Mouse (Mus musculus) heart, postnatal 0 days (tissue): ENCODE results near the gene Pskh1. TPM values are rescaled to one million over a fixed set of nuclear protein-coding genes. Genes with fewer than 3 reads are reported as not detected.
A peak's percentile ranks its signal among the peaks of the same experiment; 100 is the strongest.

Source experiments
- ATAC-seq: fragments of 200-750 bp; cut with Nextera tagmentation; 2 replicates; pipeline ENCODE4 v1.8.0; 2017; ENCODE audit warnings: low read depth, moderate number of reproducible peaks, moderate library complexity; ENCODE audit not compliant: insufficient read depth
- DNase-seq: peaks from one replicate; pipeline ENCODE4 v3.0.0-alpha.2; 2016; ENCODE audit warnings: low spot score
- H3K27ac ChIP-seq: fragments of 300-500 bp; sonication (generic); 2 replicates; pipeline ENCODE4 v1.5.1; 2014; ENCODE audit warnings: low read depth, mild to moderate bottlenecking
- H3K27me3 ChIP-seq: fragments of 300-500 bp; sonication (generic); 2 replicates; pipeline ENCODE4 v1.6.1; 2014; ENCODE audit warnings: low read length, mixed read lengths; ENCODE audit not compliant: control insufficient read depth, insufficient read depth
- H3K36me3 ChIP-seq: fragments of 300-500 bp; sonication (generic); replicated peaks from 2 replicates; pipeline ENCODE4 v1.6.1; 2014; ENCODE audit warnings: low read length, mixed read lengths; ENCODE audit not compliant: control insufficient read depth, insufficient read depth
- H3K4me1 ChIP-seq: fragments of 300-500 bp; sonication (generic); 2 replicates; pipeline ENCODE4 v1.6.1; 2014; ENCODE audit warnings: antibody characterized with exemption; ENCODE audit not compliant: control insufficient read depth, insufficient read depth
- H3K4me2 ChIP-seq: fragments of 300-500 bp; sonication (generic); 2 replicates; pipeline ENCODE4 v1.6.1; 2014; ENCODE audit warnings: low read depth, mild to moderate bottlenecking, low read length, moderate library complexity
- H3K4me3 ChIP-seq: fragments of 300-500 bp; sonication (generic); 2 replicates; pipeline ENCODE4 v1.5.1; 2014; ENCODE audit warnings: low read depth, low read length
- H3K9ac ChIP-seq: fragments of 300-500 bp; sonication (generic); replicated peaks from 2 replicates; pipeline ENCODE4 v1.6.1; 2014; ENCODE audit warnings: low read depth, low read length, mixed read lengths
- H3K9me3 ChIP-seq: fragments of 300-500 bp; sonication (generic); replicated peaks from 2 replicates; pipeline ENCODE4 v1.6.1; 2016; ENCODE audit warnings: low read length; ENCODE audit not compliant: control insufficient read depth
- CTCF ChIP-seq: IDR thresholded peaks from 2 replicates; pipeline ENCODE4 v1.5.1; 2016; ENCODE audit warnings: antibody characterized with exemption, control low read depth, low read depth
- EP300 ChIP-seq: IDR thresholded peaks from 2 replicates; pipeline ENCODE4 v1.6.1; 2016; ENCODE audit warnings: antibody characterized with exemption, low read depth
- WGBS: fragments of 180-500 bp; shearing (Covaris S2); extraction: QIAGEN DNeasy Blood & Tissue Kit; methylation state at CpG from one replicate; pipeline ENCODE4 v1.1.7; 2014; 5-methylcytosine and 5-hydroxymethylcytosine counted together
- polyA plus RNA-seq: library from polyadenylated mRNA; unstranded; fragments of >200 nt; fragmentation: Nextera tagmentation; extraction: Ambion mirVana; gene quantifications from 2 replicates; pipeline ENCODE4 v1.2.1, GENCODE M21; 2015
- total RNA-seq: library from RNA; depleted of rRNA; stranded (reverse); fragments of >200 nt; gene quantifications from 2 replicates; pipeline ENCODE4 v1.2.3, GENCODE M21; 2014; ENCODE audit warnings: low replicate concordance

Gene Pskh1
- total and polyA plus RNA-seq, 2 experiments from 2014 or later: 15.4 to 44.2 TPM

DNA sequence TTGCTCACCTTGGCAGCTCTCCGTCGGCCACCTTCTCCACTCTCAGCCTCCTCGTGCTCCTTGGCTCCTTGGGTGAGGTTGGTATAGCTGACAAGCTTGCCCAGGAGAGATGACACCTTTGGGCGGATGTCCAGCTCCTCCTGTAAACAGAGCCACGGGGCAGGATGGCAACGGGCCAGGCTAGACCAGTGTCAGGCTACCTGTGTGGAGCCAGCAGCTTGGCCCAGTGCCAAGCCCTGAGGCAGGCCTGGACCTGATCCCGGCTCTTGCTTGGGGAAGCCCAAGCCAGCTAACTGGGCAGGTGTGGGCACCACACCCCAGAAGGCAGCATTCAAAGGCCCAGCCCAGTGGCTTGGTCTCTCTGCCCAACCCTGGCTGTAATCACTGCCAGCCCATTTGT lies 59.1 kb downstream of the Pskh1 start:
- Histone ChIP-seq H3K36me3 (peaks cover 48% of the 10 kb centered on the region), H3K4me1 (peaks cover 25% of the 10 kb centered on the region), H3K4me3 (no peak overlapping the region), H3K27ac (no peak overlapping the region), H3K9ac (no peak overlapping the region), H3K9me3 (no peaks in the 10 kb centered on the region), H3K27me3 (no peaks in the 10 kb centered on the region), H3K4me2 (no peak overlapping the region)
- TF ChIP-seq CTCF (no peak), EP300 (no peak)
- ATAC-seq (no peak), DNase-seq (no peak)
- WGBS: 61% methylated on average over 7 of the region's 7 CpGs

DNA sequence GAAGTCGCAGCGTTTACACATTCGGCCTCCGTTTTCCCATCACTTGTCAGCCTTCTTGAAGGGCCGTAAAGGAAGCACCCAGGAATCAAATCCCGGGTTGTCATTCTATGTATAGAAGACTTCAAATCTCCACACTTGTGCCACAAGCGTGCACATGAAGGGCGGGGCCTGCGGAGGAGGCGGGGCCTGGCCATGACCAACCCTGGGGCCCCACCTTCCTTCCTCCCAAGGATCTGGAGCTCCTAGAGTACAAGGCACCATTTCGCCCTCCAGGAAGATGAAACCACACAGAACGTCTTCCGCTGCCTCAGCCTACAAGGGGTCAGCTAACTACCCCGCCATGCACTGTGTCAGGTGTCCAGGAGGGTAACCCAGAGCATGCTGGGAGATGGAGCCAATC lies 60.9 kb downstream of the Pskh1 start:
- H3K4me1 ChIP-seq: peaks cover 33% of the 10 kb centered on the region
- H3K9me3 ChIP-seq: no peaks in the 10 kb centered on the region
- H3K4me2 ChIP-seq: no peak overlapping the region
- TF ChIP-seq EP300 (no peak), CTCF (no peak)
- H3K9ac ChIP-seq: no peak overlapping the region
- no peak overlapping the region for H3K27ac ChIP-seq
- H3K27me3 ChIP-seq: no peaks in the 10 kb centered on the region
- no peak overlapping the region for H3K4me3 ChIP-seq
- DNase-seq (no peak), ATAC-seq (no peak)
- 84% methylated on average over 14 of the region's 14 CpGs for WGBS
- H3K36me3 ChIP-seq: peaks cover 35% of the 10 kb centered on the region

DNA sequence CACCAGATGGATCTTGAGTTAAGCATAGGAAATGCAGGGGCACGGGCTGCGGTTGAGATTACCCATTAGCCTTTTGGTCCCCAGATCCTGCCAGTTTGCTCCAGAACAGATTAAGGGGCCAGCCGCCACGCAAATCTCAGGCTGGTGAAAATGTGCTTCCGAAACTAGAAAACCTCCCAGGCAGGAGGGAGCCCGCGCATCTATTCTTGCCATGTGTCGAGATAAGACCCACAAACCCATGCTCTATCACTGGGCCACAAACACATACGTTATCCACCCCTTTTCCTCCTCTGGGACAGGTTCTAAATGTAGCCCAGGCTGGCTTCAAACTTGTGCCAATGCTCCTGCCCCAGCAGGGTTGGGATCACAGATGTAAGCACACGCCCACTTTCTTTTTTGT lies 61.3 kb downstream of the Pskh1 start:
- no peak for ATAC-seq
- Histone ChIP-seq H3K36me3 (peaks cover 31% of the 10 kb centered on the region), H3K4me1 (peaks cover 35% of the 10 kb centered on the region), H3K9ac (no peak overlapping the region), H3K27ac (no peak overlapping the region), H3K9me3 (no peaks in the 10 kb centered on the region), H3K4me3 (no peak overlapping the region), H3K27me3 (no peaks in the 10 kb centered on the region), H3K4me2 (no peak overlapping the region)
- no peak for DNase-seq
- no peak for TF ChIP-seq CTCF
- 66% methylated on average over 10 of the region's 10 CpGs for WGBS

DNA sequence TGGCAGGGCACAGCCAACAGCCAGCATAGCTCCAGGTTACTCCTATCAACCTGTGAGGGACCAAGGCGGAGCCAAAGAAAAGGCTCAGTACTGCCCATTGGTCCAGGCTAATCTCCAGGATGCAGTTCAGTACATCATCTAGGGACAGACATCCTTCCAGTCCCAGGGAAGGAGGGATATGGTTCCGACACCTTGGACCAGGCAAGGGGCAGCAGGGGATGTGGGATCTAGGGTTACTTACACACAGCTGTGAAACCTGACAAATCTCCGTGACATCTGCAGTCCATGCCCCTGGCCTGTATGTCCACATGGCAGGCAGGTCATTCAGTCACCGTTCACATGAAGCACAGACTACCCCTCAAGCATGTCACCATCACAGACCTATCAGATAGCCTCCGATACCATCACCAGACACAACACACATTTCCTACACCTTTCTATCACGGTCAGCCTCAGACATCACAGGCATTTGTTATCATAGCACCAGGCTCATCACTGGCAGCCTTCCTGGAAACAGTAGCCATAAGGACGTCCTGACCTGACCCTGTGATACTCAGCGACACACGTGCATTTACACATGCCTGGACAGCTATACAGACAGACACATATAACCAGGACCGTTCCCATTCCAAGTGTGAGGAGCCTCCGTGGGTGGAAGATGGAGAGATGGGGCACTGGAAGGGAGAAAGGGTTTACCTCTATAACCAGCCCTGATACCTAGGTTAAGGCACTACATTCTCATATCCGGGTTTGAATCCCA lies 64.4 kb downstream of the Pskh1 start:
- Histone ChIP-seq H3K4me3 (peak overlapping the region; percentile 87), H3K4me1 (peaks cover 33% of the 10 kb centered on the region), H3K4me2 (peak overlapping the region; percentile 78), H3K27ac (peak overlapping the region; percentile 95), H3K9me3 (no peaks in the 10 kb centered on the region), H3K27me3 (no peaks in the 10 kb centered on the region), H3K36me3 (peaks cover 10% of the 10 kb centered on the region), H3K9ac (peak overlapping the region; percentile 77)
- DNase-seq (no peak), ATAC-seq (no peak)
- 35% methylated on average over 12 of the region's 12 CpGs for WGBS
- TF ChIP-seq CTCF: no peak
- TF ChIP-seq EP300: no peak

DNA sequence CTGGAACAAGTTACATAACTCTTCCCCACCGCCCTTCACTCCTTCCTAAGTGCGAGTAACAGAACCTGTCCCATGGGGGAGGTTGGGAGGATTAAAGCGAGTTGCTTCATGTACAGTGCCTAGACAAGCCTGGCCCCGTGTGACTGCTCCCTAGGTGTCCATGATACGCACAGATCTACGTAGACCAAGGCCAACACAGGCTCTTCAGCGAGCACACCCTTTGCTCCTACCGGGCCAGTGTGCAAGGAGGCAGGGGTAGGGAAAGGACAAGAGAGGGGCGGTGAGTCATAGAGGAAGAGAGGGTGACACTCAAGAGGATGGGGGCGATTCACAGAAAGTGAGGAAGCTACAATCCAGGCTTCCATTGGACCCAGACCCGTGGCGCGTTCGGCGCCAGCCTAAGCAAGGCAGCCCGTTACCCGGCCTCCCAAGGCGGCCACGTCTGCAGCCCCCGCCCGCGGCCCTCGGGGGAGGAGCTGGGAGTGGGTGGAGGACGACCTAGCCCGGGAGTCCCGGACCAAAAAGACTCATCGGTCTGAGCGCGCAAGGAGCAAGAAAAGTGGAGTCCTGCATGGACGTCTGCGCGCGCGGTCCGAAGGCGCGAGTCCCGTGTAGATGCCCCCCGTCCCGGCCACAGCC lies 65.1 kb downstream of the Pskh1 start:
- WGBS: 2% methylated on average over 37 of the region's 40 CpGs
- peaks cover 33% of the 10 kb centered on the region for H3K4me1 ChIP-seq
- H3K36me3 ChIP-seq: peaks cover 3% of the 10 kb centered on the region

More for the DNA sequence above, 65.1 kb downstream of the Pskh1 start:
- Histone ChIP-seq H3K9me3 (no peaks in the 10 kb centered on the region), H3K27ac (peak overlapping the region; percentile 95), H3K27me3 (no peaks in the 10 kb centered on the region), H3K4me3 (peak overlapping the region; percentile 87), H3K4me2 (peak overlapping the region; percentile 78), H3K9ac (peak overlapping the region; percentile 77)
- ATAC-seq: peak; percentile 64
- TF ChIP-seq EP300: no peak
- TF ChIP-seq CTCF: no peak
- DNase-seq: peak; percentile 36
